Mouse (Mus musculus): ENCODE measurements around the gene Washc2. TPM values are rescaled to one million over a fixed set of nuclear protein-coding genes. Genes with fewer than 3 reads are reported as not detected.
A peak's percentile ranks its signal among the peaks of the same experiment; 100 is the strongest.

Gene Washc2
- polyA plus RNA-seq, 1 experiment from 2014 or later: 52.7 TPM

DNA sequence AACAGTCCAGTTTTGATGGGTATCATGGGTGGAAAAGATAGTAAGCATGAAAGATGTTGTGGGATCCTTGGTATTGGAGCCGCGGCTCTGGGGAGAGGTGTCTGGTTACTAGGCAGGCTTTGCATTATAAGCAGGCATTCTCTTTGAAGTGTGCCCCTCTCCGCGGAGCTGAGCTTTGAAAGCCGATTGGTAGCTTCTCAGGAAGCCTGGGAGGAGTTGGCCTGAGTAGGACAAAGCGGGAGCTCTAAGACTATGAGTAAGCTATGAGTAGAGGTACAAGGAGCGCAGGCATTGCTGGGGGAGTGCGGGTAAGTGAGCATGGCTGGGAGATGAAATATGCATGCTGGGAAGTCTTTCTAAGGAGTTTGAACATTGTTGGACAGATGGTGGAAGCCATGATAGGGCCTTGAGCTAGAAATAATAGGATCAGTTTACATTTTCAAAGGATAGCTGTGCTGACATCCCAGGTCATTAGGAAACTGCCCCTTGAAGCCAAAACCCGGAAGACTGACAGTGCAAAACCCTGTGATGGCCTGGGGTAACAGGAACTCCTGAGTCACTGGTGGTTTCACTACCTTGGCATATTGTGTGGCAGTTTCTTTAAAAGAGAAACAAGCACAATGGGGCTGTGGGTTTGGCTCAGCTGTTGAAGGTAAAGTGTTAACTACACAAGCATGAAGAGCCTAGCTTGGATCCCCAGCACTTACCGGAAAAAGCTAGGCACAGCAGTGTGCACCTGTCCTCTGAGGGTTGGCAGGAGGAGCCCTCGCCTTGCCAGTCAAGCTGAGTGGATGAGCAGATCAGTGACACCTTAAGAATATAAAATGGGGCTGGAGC lies 58.7 kb downstream of the Washc2 start:
- Histone ChIP-seq H3K27me3 (ENCODE audit: low read depth, poor library complexity, severe bottlenecking) (no peaks in the 10 kb centered on the region), H3K4me1 (peaks cover 13% of the 10 kb centered on the region), H3K4me3 (peak overlapping the region; percentile 36), H3K36me3 (peaks cover 17% of the 10 kb centered on the region), H3K27ac (peak overlapping the region; percentile 70), H3K9me3 (replicated peaks) (no peaks in the 10 kb centered on the region)
- 21% methylated on average over 11 of the region's 11 CpGs for WGBS
- peak; percentile 59 for DNase-seq (ENCODE audit: low spot score)

DNA sequence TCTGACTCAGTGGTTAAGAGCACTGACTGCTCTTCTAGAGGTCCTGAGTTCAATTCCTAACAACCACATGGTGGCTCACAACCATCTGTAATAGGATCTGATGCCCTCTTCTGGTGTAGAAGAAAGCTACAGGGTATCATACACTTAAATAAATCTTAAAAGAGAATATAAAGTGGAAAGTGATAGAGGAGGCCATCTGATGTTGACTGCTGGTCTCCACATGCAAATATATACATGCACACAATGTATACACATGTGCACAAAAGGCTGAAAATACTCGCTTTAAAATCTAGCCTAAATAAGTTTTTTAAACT lies 59.2 kb downstream of the Washc2 start:
- H3K4me1 ChIP-seq: peaks cover 13% of the 10 kb centered on the region
- no peaks in the 10 kb centered on the region for H3K9me3 ChIP-seq (replicated peaks)
- no peak overlapping the region for H3K4me3 ChIP-seq
- 96% methylated on average over 1 of the region's 1 CpGs for WGBS
- DNase-seq (ENCODE audit: low spot score): no peak
- H3K27me3 ChIP-seq (ENCODE audit: low read depth, poor library complexity, severe bottlenecking): no peaks in the 10 kb centered on the region
- H3K36me3 ChIP-seq: peaks cover 11% of the 10 kb centered on the region
- no peak overlapping the region for H3K27ac ChIP-seq

- no peak overlapping the region for H3K27ac ChIP-seq
- peaks cover 12% of the 10 kb centered on the region for H3K36me3 ChIP-seq
- DNase-seq (ENCODE audit: low spot score): no peak
- 84% methylated on average over 4 of the region's 4 CpGs for WGBS
- no peaks in the 10 kb centered on the region for H3K27me3 ChIP-seq (ENCODE audit: low read depth, poor library complexity, severe bottlenecking)
- no peaks in the 10 kb centered on the region for H3K9me3 ChIP-seq (replicated peaks)
- H3K4me1 ChIP-seq: no peaks in the 10 kb centered on the region
- H3K4me3 ChIP-seq: no peak overlapping the region
These were observed 67.9 kb downstream of the Washc2 start for GRCm38 (mm10) chr6:116275695-116276094.

- peaks cover 15% of the 10 kb centered on the region for H3K36me3 ChIP-seq
- WGBS: 82% methylated on average over 5 of the region's 5 CpGs
- H3K27me3 ChIP-seq (ENCODE audit: low read depth, poor library complexity, severe bottlenecking): no peaks in the 10 kb centered on the region
- H3K27ac ChIP-seq: no peak overlapping the region
- no peaks in the 10 kb centered on the region for H3K9me3 ChIP-seq (replicated peaks)
- no peak for DNase-seq (ENCODE audit: low spot score)
- no peaks in the 10 kb centered on the region for H3K4me1 ChIP-seq
- H3K4me3 ChIP-seq: no peak overlapping the region
These were observed 71.0 kb downstream of the Washc2 start for GRCm38 (mm10) chr6:116278679-116279317.

DNA sequence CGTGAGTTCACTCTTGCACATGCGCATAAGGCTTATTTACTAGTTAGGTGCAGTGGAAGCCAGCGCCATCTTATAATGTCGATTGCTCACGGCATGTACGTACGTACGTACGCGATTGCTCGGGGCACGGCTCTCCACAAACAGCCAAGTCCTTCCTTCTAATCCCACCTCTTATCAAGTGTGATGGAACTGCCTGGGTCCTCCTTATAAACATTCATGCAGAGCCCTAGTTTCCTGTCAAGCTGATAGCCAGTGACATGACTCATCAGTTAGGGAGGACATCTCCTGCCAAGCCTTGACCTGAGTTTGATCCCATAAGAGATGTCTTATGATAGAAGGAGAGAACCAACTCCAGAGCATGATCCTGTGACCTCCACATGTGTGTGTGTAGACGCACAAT lies 73.2 kb downstream of the Washc2 start:
- 95% methylated on average over 13 of the region's 13 CpGs for WGBS
- no peaks in the 10 kb centered on the region for H3K27me3 ChIP-seq (ENCODE audit: low read depth, poor library complexity, severe bottlenecking)
- no peak overlapping the region for H3K4me3 ChIP-seq
- H3K36me3 ChIP-seq: peaks cover 4% of the 10 kb centered on the region; the same call in 1 of the 2 replicates
- no peak for DNase-seq (ENCODE audit: low spot score)
- no peak overlapping the region for H3K27ac ChIP-seq
- H3K9me3 ChIP-seq (replicated peaks): no peaks in the 10 kb centered on the region
- H3K4me1 ChIP-seq: peaks cover 5% of the 10 kb centered on the region; the same call in 1 of the 2 replicates

DNA sequence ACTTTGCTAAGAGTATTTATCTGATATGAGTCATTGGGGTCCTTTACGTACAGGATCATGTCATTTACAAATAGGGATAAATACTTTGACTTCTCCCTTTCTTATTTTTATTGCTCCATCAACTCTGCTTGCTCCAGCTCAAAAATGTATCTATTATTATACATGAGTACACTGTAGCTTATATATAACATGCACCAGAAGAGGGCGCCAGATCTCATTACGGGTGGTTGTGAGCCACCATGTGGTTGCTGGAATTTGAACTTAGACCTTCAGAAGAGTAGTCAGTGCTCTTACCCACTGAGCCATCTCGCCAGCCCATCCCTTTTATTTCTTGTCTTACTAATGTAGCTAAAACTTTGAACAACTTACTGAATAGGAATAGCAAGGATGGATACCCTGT lies 74.7 kb downstream of the Washc2 start:
- Histone ChIP-seq H3K36me3 (peaks cover 4% of the 10 kb centered on the region; the same call in 1 of the 2 replicates), H3K27ac (no peak overlapping the region), H3K4me1 (peaks cover 5% of the 10 kb centered on the region; the same call in 1 of the 2 replicates), H3K4me3 (no peak overlapping the region), H3K27me3 (ENCODE audit: low read depth, poor library complexity, severe bottlenecking) (no peaks in the 10 kb centered on the region), H3K9me3 (replicated peaks) (no peaks in the 10 kb centered on the region)
- 56% methylated on average over 4 of the region's 4 CpGs for WGBS
- no peak for DNase-seq (ENCODE audit: low spot score)

DNA sequence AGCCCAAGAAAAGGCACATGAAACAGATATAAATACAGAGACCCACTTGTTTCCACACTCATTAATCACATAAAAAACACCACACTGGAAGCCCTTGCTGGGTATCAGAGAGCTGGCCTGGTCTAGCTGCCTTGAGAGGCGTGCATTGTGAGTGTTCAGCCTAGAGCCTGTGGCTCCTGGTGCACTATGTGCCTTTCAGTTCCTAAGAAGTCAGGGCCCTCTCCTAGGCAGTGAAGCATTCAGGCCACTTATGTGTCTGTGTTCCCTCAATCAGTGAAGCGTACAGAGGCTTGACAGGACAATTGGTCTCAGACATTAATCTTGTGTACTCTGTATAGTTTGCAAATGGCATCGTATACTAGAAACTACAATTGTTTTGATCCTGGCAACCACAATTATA lies 75.4 kb downstream of the Washc2 start:
- Histone ChIP-seq H3K9me3 (replicated peaks) (no peaks in the 10 kb centered on the region), H3K27me3 (ENCODE audit: low read depth, poor library complexity, severe bottlenecking) (no peaks in the 10 kb centered on the region), H3K4me3 (no peak overlapping the region), H3K4me1 (peaks cover 5% of the 10 kb centered on the region; the same call in 1 of the 2 replicates), H3K27ac (no peak overlapping the region), H3K36me3 (peaks cover 4% of the 10 kb centered on the region; the same call in 1 of the 2 replicates)
- 82% methylated on average over 3 of the region's 3 CpGs for WGBS
- DNase-seq (ENCODE audit: low spot score): no peak

DNA sequence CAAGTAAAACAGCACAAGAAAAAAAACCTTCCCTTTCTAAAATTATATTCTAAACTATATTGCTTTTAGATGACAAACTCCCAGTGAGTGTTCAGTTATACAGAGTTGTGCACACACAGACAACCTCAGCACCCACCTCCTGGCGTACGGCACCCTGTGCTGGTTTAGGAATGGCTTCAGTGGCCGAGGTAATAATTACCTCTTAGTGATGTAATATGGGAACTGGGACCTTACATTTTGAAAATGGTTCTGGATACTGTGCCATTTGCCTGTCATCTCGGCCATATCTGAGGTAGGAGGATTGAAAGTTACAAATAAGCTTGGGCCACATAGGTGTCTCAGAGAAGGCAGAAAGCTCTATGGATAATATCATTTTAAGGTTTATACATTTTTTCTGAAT lies 78.5 kb downstream of the Washc2 start:
- DNase-seq (ENCODE audit: low spot score): no peak
- WGBS: 89% methylated on average over 4 of the region's 4 CpGs
- Histone ChIP-seq H3K9me3 (replicated peaks) (no peaks in the 10 kb centered on the region), H3K36me3 (0 out of 2 replicates have a peak, but pooled peaks cover 2% of the 10 kb centered on the region), H3K4me1 (peaks cover 5% of the 10 kb centered on the region; the same call in 1 of the 2 replicates), H3K4me3 (no peak overlapping the region), H3K27ac (no peak overlapping the region), H3K27me3 (ENCODE audit: low read depth, poor library complexity, severe bottlenecking) (no peaks in the 10 kb centered on the region)

DNA sequence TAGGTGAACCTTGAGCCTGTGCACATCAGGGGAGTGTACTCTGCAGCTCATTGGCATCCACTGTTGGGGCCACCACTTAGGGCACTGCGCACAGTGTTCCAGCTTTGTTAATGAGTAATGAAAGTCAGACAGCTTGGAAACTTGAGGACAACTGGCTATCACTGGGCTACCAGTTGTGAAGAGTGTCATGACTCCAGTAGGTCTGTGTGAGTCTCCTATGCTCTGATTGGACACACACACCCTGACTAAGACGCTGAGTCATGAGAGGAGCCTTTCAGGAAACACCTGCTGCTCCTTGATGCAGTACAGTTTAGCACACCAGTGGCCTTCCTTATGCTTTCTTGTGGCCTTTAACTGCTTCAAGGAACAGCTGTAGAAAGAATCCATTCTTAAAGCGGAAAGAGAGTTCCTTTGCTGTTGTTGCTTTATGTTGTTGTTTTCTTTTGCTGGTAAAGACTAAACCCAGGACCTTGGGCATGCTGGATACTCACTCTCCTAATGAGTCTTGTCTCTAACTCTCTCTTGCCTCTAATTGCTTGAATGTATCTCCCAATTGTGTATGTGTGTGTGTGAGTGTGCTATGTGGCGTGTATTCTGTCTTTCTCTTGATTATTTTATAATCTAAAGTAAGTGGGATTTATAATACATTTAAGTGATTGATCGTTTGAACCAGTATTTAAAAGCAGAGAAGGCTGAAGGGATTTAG lies 79.2 kb downstream of the Washc2 start:
- Histone ChIP-seq H3K9me3 (replicated peaks) (no peaks in the 10 kb centered on the region), H3K4me1 (peaks cover 5% of the 10 kb centered on the region; the same call in 1 of the 2 replicates), H3K36me3 (0 out of 2 replicates have a peak, but pooled peaks cover 2% of the 10 kb centered on the region), H3K4me3 (no peak overlapping the region), H3K27ac (no peak overlapping the region), H3K27me3 (ENCODE audit: low read depth, poor library complexity, severe bottlenecking) (no peaks in the 10 kb centered on the region)
- DNase-seq (ENCODE audit: low spot score): no peak
- WGBS: 84% methylated on average over 5 of the region's 5 CpGs

DNA sequence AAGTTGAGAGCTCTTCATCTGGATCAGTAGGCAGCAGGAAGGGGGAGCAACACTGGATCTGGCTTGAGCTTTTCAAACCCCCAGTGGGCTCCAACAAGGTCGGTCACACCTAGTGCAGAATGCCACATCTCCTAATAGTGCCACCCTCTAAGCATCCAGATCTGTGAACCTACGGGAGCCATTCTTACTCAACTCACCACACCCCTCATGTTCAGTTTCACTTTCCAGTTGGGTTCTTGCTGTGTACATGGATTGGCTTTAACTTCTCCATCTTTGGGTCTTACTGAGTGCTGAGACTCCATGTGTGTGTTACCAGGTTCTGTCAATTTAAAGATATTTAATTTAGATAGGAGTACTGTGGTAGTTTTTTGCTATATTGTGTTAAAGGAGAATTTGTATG lies 103.6 kb downstream of the Washc2 start:
- no peak for DNase-seq (ENCODE audit: low spot score)
- H3K9me3 ChIP-seq (replicated peaks): no peaks in the 10 kb centered on the region
- no peaks in the 10 kb centered on the region for H3K4me1 ChIP-seq
- WGBS: 86% methylated on average over 2 of the region's 2 CpGs
- no peaks in the 10 kb centered on the region for H3K27me3 ChIP-seq (ENCODE audit: low read depth, poor library complexity, severe bottlenecking)
- H3K36me3 ChIP-seq: no peaks in the 10 kb centered on the region
- no peak overlapping the region for H3K4me3 ChIP-seq
- no peak overlapping the region for H3K27ac ChIP-seq
